Mouse (Mus musculus): ENCODE measurements around the gene Exoc8. TPM values are rescaled to one million over a fixed set of nuclear protein-coding genes. Genes with fewer than 3 reads are reported as not detected.

Gene Exoc8
- 13.1 and 13.8 TPM in 2 replicates for polyA plus RNA-seq (2012; rRNA removed)

DNA sequence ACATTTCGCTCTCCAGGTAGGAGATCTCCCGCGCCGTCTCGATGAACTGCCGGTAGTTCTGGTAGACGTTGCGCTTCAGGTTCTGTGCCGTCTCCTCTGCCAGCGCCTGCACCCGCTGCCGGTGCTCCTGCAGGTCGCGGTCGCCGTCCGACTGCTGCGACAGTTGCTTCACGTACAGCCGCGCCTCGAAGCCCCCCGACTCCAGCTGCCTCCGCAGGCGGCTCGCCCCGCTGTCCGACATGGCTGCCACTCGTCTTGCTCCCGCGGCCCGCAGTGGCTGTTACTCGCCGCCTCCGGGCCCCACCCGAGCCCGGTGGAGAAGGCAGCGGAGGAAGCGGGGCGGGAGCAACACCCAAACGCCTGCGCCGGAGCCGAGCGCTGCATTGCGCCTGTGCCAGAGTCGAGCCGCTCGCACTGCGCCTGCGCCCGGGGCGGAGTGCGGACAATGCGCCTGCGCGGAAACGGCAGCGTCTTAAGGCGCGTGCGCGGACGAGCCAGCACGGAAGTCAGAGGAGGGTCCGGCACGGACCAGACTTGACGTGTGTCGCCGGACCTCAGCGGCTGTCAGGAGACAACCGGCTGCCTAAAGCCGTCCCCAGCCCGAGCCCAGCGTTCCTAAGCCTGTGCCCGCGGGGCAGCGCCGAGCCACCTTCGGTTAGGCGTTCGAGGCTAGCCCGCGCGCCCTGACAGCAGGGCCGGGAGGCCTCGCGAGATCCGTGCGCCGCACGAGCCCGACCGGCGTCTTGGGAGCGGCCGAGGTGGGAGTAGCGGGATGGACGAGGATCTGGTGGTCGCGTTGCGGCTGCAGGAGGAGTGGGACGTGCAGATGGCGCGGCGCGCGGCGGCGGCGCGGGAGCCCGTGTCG lies at the start of gene Exoc8, which contains the start of gene Sprtn:
TSS of gene Exoc8 (minus strand) at position 320 of the 865 bp plus-strand sequence.
TSS of gene Sprtn (plus strand) at position 501 of the 865 bp plus-strand sequence.
- Histone ChIP-seq H3K4me3 (ENCODE audit: control insufficient read depth, low read depth, low read length) (peak within 1 kb of the TSS; percentile 85), H3K36me3 (ENCODE audit: control insufficient read depth, insufficient read depth, low read length) (peaks cover 3% of the 10 kb centered on the region; the same call in 1 of the 2 replicates), H3K27ac (ENCODE audit: control insufficient read depth, insufficient read depth, low read depth, low read length) (peak within 1 kb of the TSS; percentile 97), H3K27me3 (ENCODE audit: control insufficient read depth, insufficient read depth, low read length) (no peaks in the 10 kb centered on the region), H3K4me1 (ENCODE audit: control insufficient read depth, insufficient read depth, low read length) (peaks cover 20% of the 10 kb centered on the region)
- TF ChIP-seq CTCF (IDR thresholded peaks at IDR 0.05; ENCODE audit: control insufficient read depth, insufficient read depth, insufficient replicate concordance, low read depth, low read length) (no peak), POLR2A (IDR thresholded peaks at IDR 0.05; ENCODE audit: control insufficient read depth, low read depth, low read length) (peak; percentile 89)

DNA sequence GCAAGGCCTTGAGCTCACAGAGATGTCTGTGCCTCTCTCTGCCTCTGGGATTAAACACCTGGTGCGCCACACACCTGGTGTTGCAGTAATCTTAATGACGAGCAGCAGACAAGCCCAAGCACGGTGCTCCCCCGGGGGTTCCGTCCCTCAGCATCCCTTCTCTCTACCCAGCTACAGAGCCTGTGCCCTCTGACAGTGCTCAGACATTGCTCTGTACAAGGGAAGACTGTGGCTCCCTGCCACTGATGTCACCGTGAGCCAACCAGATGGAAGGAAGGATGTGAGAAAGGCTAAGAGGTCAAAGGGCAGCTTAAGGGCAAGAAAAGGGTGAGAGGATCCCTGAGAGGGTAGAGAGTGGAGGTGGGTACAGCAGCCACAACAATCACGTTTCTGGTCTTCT lies 46.9 kb upstream of the Exoc8 start:
- H3K4me3 ChIP-seq (ENCODE audit: control insufficient read depth, low read depth, low read length), result no peak overlapping the region
- H3K36me3 ChIP-seq (ENCODE audit: control insufficient read depth, insufficient read depth, low read length), result no peaks in the 10 kb centered on the region
- peaks cover 9% of the 10 kb centered on the region for H3K4me1 ChIP-seq (ENCODE audit: control insufficient read depth, insufficient read depth, low read length)

DNA sequence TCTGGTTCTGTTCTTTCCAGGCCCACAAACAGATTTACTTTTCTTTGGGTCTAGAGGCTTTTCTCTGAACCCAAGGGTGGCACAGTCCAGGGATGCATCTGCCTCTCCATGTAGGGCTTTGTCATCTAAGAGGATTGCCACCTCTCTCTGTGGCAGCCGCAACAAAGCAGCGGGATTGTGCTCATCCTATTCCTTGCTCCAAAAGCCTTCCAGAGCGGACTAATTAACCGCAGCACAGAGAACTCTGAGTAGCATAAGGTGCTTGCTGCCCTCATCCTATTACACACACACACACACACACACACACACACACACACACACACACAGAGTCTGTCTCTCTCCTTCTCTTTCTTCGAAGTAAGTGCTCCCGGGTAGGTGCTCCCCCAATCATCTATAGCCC lies 46.3 kb upstream of the Exoc8 start:
- no peak overlapping the region for H3K27ac ChIP-seq (ENCODE audit: control insufficient read depth, insufficient read depth, low read depth, low read length)
- no peak for TF ChIP-seq POLR2A (IDR thresholded peaks at IDR 0.05; ENCODE audit: control insufficient read depth, low read depth, low read length)
- H3K4me1 ChIP-seq (ENCODE audit: control insufficient read depth, insufficient read depth, low read length), result peaks cover 9% of the 10 kb centered on the region
- no peaks in the 10 kb centered on the region for H3K27me3 ChIP-seq (ENCODE audit: control insufficient read depth, insufficient read depth, low read length)
- H3K36me3 ChIP-seq (ENCODE audit: control insufficient read depth, insufficient read depth, low read length), result no peaks in the 10 kb centered on the region
- H3K4me3 ChIP-seq (ENCODE audit: control insufficient read depth, low read depth, low read length), result no peak overlapping the region

More for the DNA sequence above, 46.9 kb upstream of the Exoc8 start:
- no peak overlapping the region for H3K27ac ChIP-seq (ENCODE audit: control insufficient read depth, insufficient read depth, low read depth, low read length)
- no peaks in the 10 kb centered on the region for H3K27me3 ChIP-seq (ENCODE audit: control insufficient read depth, insufficient read depth, low read length)
- TF ChIP-seq POLR2A (IDR thresholded peaks at IDR 0.05; ENCODE audit: control insufficient read depth, low read depth, low read length) (no peak), CTCF (IDR thresholded peaks at IDR 0.05; ENCODE audit: control insufficient read depth, insufficient read depth, insufficient replicate concordance, low read depth, low read length) (no peak)

DNA sequence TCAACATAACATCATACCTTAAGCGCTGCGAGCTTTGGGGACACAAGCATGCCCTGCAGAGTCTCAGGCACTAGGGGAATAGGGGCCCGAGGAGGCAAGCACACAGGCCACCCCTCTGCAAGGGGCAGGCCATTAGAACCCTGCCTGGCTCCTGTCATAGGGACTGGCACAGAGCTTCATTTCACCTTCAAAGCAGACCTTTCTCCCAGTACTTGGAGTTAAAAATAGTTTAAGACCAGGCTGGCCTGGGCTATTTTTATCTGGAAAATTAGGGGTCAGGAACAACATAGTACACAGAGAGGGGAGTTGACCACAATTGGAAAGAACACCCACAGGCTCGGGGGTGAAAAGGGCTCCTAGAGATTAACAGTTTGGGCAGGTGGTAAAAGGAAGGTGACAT lies 39.8 kb upstream of the Exoc8 start:
- Histone ChIP-seq H3K36me3 (ENCODE audit: control insufficient read depth, insufficient read depth, low read length) (no peaks in the 10 kb centered on the region), H3K4me3 (ENCODE audit: control insufficient read depth, low read depth, low read length) (no peak overlapping the region), H3K4me1 (ENCODE audit: control insufficient read depth, insufficient read depth, low read length) (no peaks in the 10 kb centered on the region), H3K27ac (ENCODE audit: control insufficient read depth, insufficient read depth, low read depth, low read length) (no peak overlapping the region), H3K27me3 (ENCODE audit: control insufficient read depth, insufficient read depth, low read length) (no peaks in the 10 kb centered on the region)
- no peak for TF ChIP-seq CTCF (IDR thresholded peaks at IDR 0.05; ENCODE audit: control insufficient read depth, insufficient read depth, insufficient replicate concordance, low read depth, low read length)

DNA sequence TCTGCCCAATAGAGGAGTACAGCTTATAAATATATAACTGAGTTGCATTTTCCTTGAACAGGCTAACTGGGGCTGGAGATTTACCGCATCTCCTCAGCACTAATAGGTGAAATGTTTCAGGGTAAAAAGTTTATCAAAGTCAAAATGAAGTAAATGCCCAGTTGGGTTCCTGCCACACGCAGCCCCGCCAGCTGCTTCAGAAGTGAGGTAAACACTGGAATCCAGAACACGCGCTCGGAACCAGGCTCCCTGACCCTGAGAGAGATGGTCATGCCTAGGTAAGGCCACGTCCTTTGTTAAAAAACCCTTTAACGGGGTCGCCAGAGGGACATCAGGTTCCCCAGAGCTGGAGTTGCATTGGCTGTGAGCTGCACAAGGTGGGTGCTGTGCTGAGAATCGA lies 39.2 kb upstream of the Exoc8 start:
- Histone ChIP-seq H3K4me1 (ENCODE audit: control insufficient read depth, insufficient read depth, low read length) (no peaks in the 10 kb centered on the region), H3K27ac (ENCODE audit: control insufficient read depth, insufficient read depth, low read depth, low read length) (no peak overlapping the region), H3K4me3 (ENCODE audit: control insufficient read depth, low read depth, low read length) (no peak overlapping the region), H3K36me3 (ENCODE audit: control insufficient read depth, insufficient read depth, low read length) (no peaks in the 10 kb centered on the region), H3K27me3 (ENCODE audit: control insufficient read depth, insufficient read depth, low read length) (no peaks in the 10 kb centered on the region)
- TF ChIP-seq POLR2A (IDR thresholded peaks at IDR 0.05; ENCODE audit: control insufficient read depth, low read depth, low read length) (no peak), CTCF (IDR thresholded peaks at IDR 0.05; ENCODE audit: control insufficient read depth, insufficient read depth, insufficient replicate concordance, low read depth, low read length) (no peak)

DNA sequence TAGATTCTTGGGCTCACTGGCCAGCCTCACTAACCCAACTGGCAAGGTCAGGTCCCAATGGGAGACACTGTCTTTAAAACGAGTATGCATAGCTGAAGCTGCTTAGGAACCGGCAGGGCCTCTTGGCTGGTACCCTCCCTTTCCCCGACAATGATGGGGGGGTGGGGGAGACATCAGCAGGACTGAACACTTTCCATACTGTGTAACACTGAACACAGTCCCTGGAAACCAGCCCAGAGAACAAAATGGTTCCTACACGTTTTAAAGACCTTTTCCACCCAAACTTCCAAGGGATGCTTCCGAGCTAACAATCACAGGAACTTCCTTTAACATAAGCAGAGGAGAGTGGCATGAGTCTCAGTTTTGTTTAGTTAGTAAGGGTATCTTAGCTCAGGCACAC lies 37.6 kb upstream of the Exoc8 start:
- Histone ChIP-seq H3K27ac (ENCODE audit: control insufficient read depth, insufficient read depth, low read depth, low read length) (no peak overlapping the region), H3K36me3 (ENCODE audit: control insufficient read depth, insufficient read depth, low read length) (no peaks in the 10 kb centered on the region), H3K27me3 (ENCODE audit: control insufficient read depth, insufficient read depth, low read length) (no peaks in the 10 kb centered on the region), H3K4me1 (ENCODE audit: control insufficient read depth, insufficient read depth, low read length) (no peaks in the 10 kb centered on the region), H3K4me3 (ENCODE audit: control insufficient read depth, low read depth, low read length) (no peak overlapping the region)
- TF ChIP-seq POLR2A (IDR thresholded peaks at IDR 0.05; ENCODE audit: control insufficient read depth, low read depth, low read length), result no peak
- TF ChIP-seq CTCF (IDR thresholded peaks at IDR 0.05; ENCODE audit: control insufficient read depth, insufficient read depth, insufficient replicate concordance, low read depth, low read length), result no peak

DNA sequence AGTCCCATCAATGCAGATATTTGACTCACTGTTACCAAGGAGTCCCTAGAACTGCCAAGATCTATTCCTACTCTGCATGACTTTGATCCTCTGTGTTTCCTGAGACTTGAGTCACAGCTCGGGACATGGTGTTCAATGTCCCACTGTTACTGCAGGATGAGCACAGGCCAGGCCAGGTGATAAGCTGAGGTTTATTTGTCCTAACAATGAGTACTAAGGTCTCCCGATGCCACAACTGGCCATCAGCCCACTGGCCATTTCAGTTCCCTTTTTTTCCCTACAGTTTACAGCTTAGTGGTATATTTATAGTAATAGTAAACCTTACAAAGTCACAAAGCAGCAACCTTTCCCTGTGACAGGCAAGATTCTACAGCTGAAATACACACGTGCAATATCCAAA lies 34.9 kb upstream of the Exoc8 start:
- no peak for TF ChIP-seq POLR2A (IDR thresholded peaks at IDR 0.05; ENCODE audit: control insufficient read depth, low read depth, low read length)
- TF ChIP-seq CTCF (IDR thresholded peaks at IDR 0.05; ENCODE audit: control insufficient read depth, insufficient read depth, insufficient replicate concordance, low read depth, low read length), result no peak
- Histone ChIP-seq H3K4me1 (ENCODE audit: control insufficient read depth, insufficient read depth, low read length) (no peaks in the 10 kb centered on the region), H3K4me3 (ENCODE audit: control insufficient read depth, low read depth, low read length) (no peak overlapping the region), H3K36me3 (ENCODE audit: control insufficient read depth, insufficient read depth, low read length) (no peaks in the 10 kb centered on the region), H3K27me3 (ENCODE audit: control insufficient read depth, insufficient read depth, low read length) (no peaks in the 10 kb centered on the region), H3K27ac (ENCODE audit: control insufficient read depth, insufficient read depth, low read depth, low read length) (no peak overlapping the region)
